Mouse (Mus musculus) C2C12 (cell line): ENCODE data around the gene Pomt2.

Experiments used
- CEBPB ChIP-seq: IDR thresholded peaks from one replicate; pipeline ENCODE4 v1.6.1; 2011; ENCODE audit warnings: low read depth, mild to moderate bottlenecking, control low read depth, moderate library complexity
- CTCF ChIP-seq: IDR thresholded peaks from one replicate; pipeline ENCODE4 v1.5.1; 2011; ENCODE audit not compliant: control insufficient read depth, insufficient read depth, insufficient read length
- MAX ChIP-seq: IDR thresholded peaks from one replicate; pipeline ENCODE4 v1.6.1; 2011; ENCODE audit warnings: mild to moderate bottlenecking, control low read depth

DNA sequence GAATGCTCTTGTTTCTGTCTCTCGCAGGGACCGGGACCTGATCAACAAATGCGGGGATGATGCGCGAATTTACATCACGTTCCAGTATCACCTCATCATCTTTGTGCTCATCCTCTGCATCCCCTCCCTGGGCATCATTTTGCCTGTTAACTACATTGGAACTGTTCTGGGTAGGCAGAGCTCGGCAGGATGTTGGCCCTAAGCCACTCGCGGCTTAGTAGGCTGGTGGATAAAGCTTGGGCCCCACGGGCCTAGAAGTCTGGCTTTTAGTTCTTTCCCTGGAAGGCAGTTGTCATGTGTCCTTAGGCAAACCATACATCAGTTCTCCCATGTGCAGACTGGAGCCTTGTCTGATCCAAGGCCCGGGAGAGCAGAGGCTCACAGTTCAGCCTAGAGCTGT is 82.3 kb downstream of the Pomt2 start:
- no peak for TF ChIP-seq CTCF
- no peak for TF ChIP-seq CEBPB
- no peak for TF ChIP-seq MAX
